Mouse (Mus musculus) cerebellum, adult 9-11 months (tissue): Measurements from ENCODE around the gene Rac2.
A peak's percentile ranks its signal among the peaks of the same experiment; 100 is the strongest.

Experiments used
- DNase-seq: peaks from one replicate; pipeline ENCODE4 v3.0.0; 2022

Rac2 gene

GRCm38 (mm10) chr15:78587050-78587994, 14.7 kb upstream of the Rac2 start:
- peak; percentile 58 for DNase-seq

GRCm38 (mm10) chr15:78585404-78585803, 12.8 kb upstream of the Rac2 start:
- no peak for DNase-seq

- no peak for DNase-seq
Observed at GRCm38 (mm10) chr15:78583352-78583751, 10.8 kb upstream of the Rac2 start.

- no peak for DNase-seq
Observed at GRCm38 (mm10) chr15:78576284-78576810, 3.8 kb upstream of the Rac2 start.

- DNase-seq, result no peak
Observed at GRCm38 (mm10) chr15:78572270-78572600, 348 bp downstream of the Rac2 start.

- no peak for DNase-seq
Observed at GRCm38 (mm10) chr15:78571554-78572269, 871 bp downstream of the Rac2 start.

- no peak for DNase-seq
Observed at GRCm38 (mm10) chr15:78570170-78570569, 2.4 kb downstream of the Rac2 start.

GRCm38 (mm10) chr15:78567608-78568120, 4.9 kb downstream of the Rac2 start:
- DNase-seq, result no peak

GRCm38 (mm10) chr15:78564764-78565435, 7.7 kb downstream of the Rac2 start:
- no peak for DNase-seq

- no peak for DNase-seq
Observed at GRCm38 (mm10) chr15:78563937-78564336, 8.6 kb downstream of the Rac2 start.

GRCm38 (mm10) chr15:78563344-78563743, 9.2 kb downstream of the Rac2 start:
- no peak for DNase-seq

- no peak for DNase-seq
Observed at GRCm38 (mm10) chr15:78559141-78559979, 13.2 kb downstream of the Rac2 start.

- no peak for DNase-seq
Observed at GRCm38 (mm10) chr15:78557693-78558535, 14.7 kb downstream of the Rac2 start.

GRCm38 (mm10) chr15:78554545-78555313, 17.9 kb downstream of the Rac2 start:
- DNase-seq, result no peak

- no peak for DNase-seq
Observed at GRCm38 (mm10) chr15:78549189-78549734, 23.3 kb downstream of the Rac2 start.

GRCm38 (mm10) chr15:78548711-78549110, 23.9 kb downstream of the Rac2 start:
- DNase-seq, result no peak

GRCm38 (mm10) chr15:78548336-78548665, 24.3 kb downstream of the Rac2 start:
- peak; percentile 34 for DNase-seq

- DNase-seq, result peak; percentile 36
Observed at GRCm38 (mm10) chr15:78547415-78548335, 24.9 kb downstream of the Rac2 start.

- DNase-seq, result no peak
Observed at GRCm38 (mm10) chr15:78546060-78546459, 26.5 kb downstream of the Rac2 start.
